Mouse (Mus musculus) hindbrain, embryonic 11.5 days (tissue): ENCODE measurements around the gene Raver2. TPM values are rescaled to one million over a fixed set of nuclear protein-coding genes. Genes with fewer than 3 reads are reported as not detected.

ENCODE experiments used
- ATAC-seq: fragments of 200-750 bp; cut with Nextera tagmentation; 2 replicates; pipeline ENCODE4 v1.8.0; 2017; ENCODE audit warnings: mild to moderate bottlenecking, moderate TSS enrichment, moderate library complexity; ENCODE audit not compliant: low FRiP score
- DNase-seq: peaks from one replicate; pipeline ENCODE4 v3.0.0-alpha.2; 2015; ENCODE audit warnings: low spot score
- H3K27ac ChIP-seq: fragments of 300-500 bp; sonication (generic); 2 replicates; pipeline ENCODE4 v1.5.1; 2014; ENCODE audit warnings: mild to moderate bottlenecking, low read depth, low read length
- H3K27me3 ChIP-seq: fragments of 300-500 bp; sonication (generic); 2 replicates; pipeline ENCODE4 v1.6.1; 2014; ENCODE audit warnings: mild to moderate bottlenecking, low read length, moderate library complexity, mixed read lengths; ENCODE audit not compliant: control insufficient read depth, insufficient read depth
- H3K36me3 ChIP-seq: fragments of 300-500 bp; sonication (generic); 2 replicates; pipeline ENCODE4 v1.6.1; 2014; ENCODE audit warnings: mild to moderate bottlenecking, low read length, moderate library complexity, mixed read lengths; ENCODE audit not compliant: control insufficient read depth, insufficient read depth
- H3K4me1 ChIP-seq: fragments of 300-500 bp; sonication (generic); replicated peaks from 2 replicates; pipeline ENCODE4 v1.6.1; 2014; ENCODE audit warnings: low read length, mixed read lengths; ENCODE audit not compliant: control insufficient read depth, insufficient read depth
- H3K4me2 ChIP-seq: fragments of 300-500 bp; sonication (generic); replicated peaks from 2 replicates; pipeline ENCODE4 v1.6.1; 2014; ENCODE audit warnings: mild to moderate bottlenecking, low read depth, low read length
- H3K4me3 ChIP-seq: fragments of 300-500 bp; sonication (generic); 2 replicates; pipeline ENCODE4 v1.5.1; 2014; ENCODE audit warnings: low read depth, low read length
- H3K9ac ChIP-seq: fragments of 300-500 bp; sonication (generic); 2 replicates; pipeline ENCODE4 v1.6.1; 2014; ENCODE audit warnings: low read depth, low read length
- H3K9me3 ChIP-seq: fragments of 300-500 bp; sonication (generic); 2 replicates; pipeline ENCODE4 v1.6.1; 2016; ENCODE audit warnings: low read length; ENCODE audit not compliant: control insufficient read depth
- WGBS: fragments of 180-500 bp; shearing (Covaris S2); extraction: QIAGEN DNeasy Blood & Tissue Kit; methylation state at CpG from one replicate; pipeline ENCODE4 v1.1.7; 2014; 5-methylcytosine and 5-hydroxymethylcytosine counted together
- polyA plus RNA-seq: library from polyadenylated mRNA; unstranded; fragments of >200 nt; fragmentation: Nextera tagmentation; extraction: Ambion mirVana; gene quantifications from 2 replicates; pipeline ENCODE4 v1.2.1, GENCODE M21; 2014

Raver2 gene
- polyA plus RNA-seq, 1 experiment from 2014 or later, result 11.2 TPM

GRCm38 (mm10) chr4:101044149-101044548 is 24.6 kb upstream of the Raver2 start:
- no peak for ATAC-seq
- no peak for DNase-seq
- H3K4me3 ChIP-seq, result no peak overlapping the region
- H3K27ac ChIP-seq, result no peak overlapping the region
- H3K4me1 ChIP-seq, result no peaks in the 10 kb centered on the region
- no peaks in the 10 kb centered on the region for H3K36me3 ChIP-seq
- H3K9me3 ChIP-seq, result no peaks in the 10 kb centered on the region
- no peak overlapping the region for H3K9ac ChIP-seq
- H3K4me2 ChIP-seq, result no peak overlapping the region
- no peaks in the 10 kb centered on the region for H3K27me3 ChIP-seq

DNA sequence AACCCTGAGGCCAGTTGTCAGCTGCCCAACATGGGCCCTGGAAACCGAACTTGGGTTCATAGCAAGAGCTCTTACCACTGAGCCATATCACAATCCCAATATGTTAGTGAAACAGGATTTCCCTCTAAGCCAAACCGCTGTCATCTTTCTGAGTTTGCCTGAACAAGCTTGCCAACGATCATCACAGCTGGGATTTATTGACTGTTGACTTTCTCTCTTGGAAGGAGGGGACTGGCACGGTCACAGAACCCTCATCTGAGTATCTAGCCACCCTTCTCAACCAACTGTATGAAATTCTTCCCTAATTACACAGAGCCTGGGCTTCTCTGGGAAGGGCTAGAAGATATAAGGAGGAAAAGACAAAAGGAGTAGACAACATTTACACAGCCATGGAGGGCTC is 22.2 kb upstream of the Raver2 start:
- no peak overlapping the region for H3K9ac ChIP-seq
- DNase-seq, result no peak
- H3K27ac ChIP-seq, result no peak overlapping the region
- H3K4me3 ChIP-seq, result no peak overlapping the region
- ATAC-seq, result no peak
- no peaks in the 10 kb centered on the region for H3K36me3 ChIP-seq
- no peaks in the 10 kb centered on the region for H3K4me1 ChIP-seq
- H3K27me3 ChIP-seq, result no peaks in the 10 kb centered on the region
- H3K9me3 ChIP-seq, result no peaks in the 10 kb centered on the region
- H3K4me2 ChIP-seq, result no peak overlapping the region
- 82% methylated on average over 4 of the region's 4 CpGs for WGBS

DNA sequence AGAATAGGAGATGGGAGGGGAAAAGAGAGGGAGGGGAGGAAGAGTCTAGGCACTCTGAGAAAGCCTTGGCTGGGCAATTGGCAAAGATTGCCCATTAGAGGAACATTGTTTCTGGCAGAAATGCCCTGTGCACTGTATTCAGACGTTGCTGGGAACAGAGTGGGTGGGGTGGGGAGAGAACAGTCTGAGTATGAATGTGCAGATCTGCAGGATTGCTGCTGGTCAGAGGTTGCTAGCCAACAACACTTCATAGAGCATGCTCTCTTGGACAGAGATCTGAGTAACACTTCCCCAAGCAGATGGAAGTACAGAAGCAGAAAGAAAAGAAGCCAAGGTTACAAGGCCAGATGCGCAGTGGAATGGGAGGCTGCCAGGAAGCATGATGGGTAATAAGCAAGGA is 6.6 kb upstream of the Raver2 start:
- H3K9me3 ChIP-seq, result no peaks in the 10 kb centered on the region
- no peaks in the 10 kb centered on the region for H3K36me3 ChIP-seq
- ATAC-seq (no peak), DNase-seq (no peak)
- 80% methylated on average over 2 of the region's 2 CpGs for WGBS
- no peak overlapping the region for H3K27ac ChIP-seq
- no peak overlapping the region for H3K4me3 ChIP-seq
- no peaks in the 10 kb centered on the region for H3K4me1 ChIP-seq
- no peak overlapping the region for H3K4me2 ChIP-seq
- H3K9ac ChIP-seq, result no peak overlapping the region
- no peaks in the 10 kb centered on the region for H3K27me3 ChIP-seq

DNA sequence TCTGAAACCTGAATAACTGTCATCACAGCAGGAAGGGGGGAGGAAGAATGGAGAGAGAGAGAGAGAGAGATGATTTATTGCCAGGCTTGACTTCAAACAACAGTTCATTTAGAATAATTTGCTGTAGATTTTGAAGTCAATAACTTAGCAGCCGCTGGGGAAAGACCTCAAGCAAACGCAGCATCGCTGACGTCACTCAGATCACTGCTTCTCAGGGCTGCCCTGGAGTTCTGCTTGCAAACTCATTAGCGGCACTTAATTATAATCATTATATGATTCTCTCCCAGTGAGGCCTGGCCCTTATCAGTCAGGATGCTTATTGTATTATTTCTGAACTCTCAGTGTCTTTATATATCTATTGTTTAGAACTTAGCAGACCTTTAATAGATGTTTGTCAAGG is 2.4 kb upstream of the Raver2 start:
- no peak overlapping the region for H3K4me2 ChIP-seq
- H3K27me3 ChIP-seq, result no peaks in the 10 kb centered on the region
- no peak overlapping the region for H3K27ac ChIP-seq
- H3K4me3 ChIP-seq, result no peak overlapping the region
- no peaks in the 10 kb centered on the region for H3K36me3 ChIP-seq
- no peaks in the 10 kb centered on the region; the same call in 1 of the 2 replicates for H3K4me1 ChIP-seq
- 61% methylated on average over 5 of the region's 5 CpGs for WGBS
- DNase-seq (no peak), ATAC-seq (no peak)
- no peak overlapping the region for H3K9ac ChIP-seq
- H3K9me3 ChIP-seq, result no peaks in the 10 kb centered on the region

GRCm38 (mm10) chr4:101069154-101069971 is 580 bp downstream of the Raver2 start:
- H3K27ac ChIP-seq, result no peak overlapping the region; the same call in 1 of the 2 replicates
- 1% methylated on average over 53 of the region's 55 CpGs for WGBS
- DNase-seq (peak; percentile 67), ATAC-seq (peak; percentile 78)
- no peaks in the 10 kb centered on the region for H3K27me3 ChIP-seq
- H3K36me3 ChIP-seq, result no peaks in the 10 kb centered on the region
- H3K4me2 ChIP-seq, result peak overlapping the region; percentile 84
- no peaks in the 10 kb centered on the region for H3K9me3 ChIP-seq
- peak overlapping the region; percentile 72 for H3K9ac ChIP-seq
- H3K4me1 ChIP-seq, result no peaks in the 10 kb centered on the region; the same call in 1 of the 2 replicates
- H3K4me3 ChIP-seq, result peak overlapping the region; percentile 88

GRCm38 (mm10) chr4:101071570-101071969 is 2.8 kb downstream of the Raver2 start:
- H3K9ac ChIP-seq, result no peak overlapping the region
- H3K4me2 ChIP-seq, result no peak overlapping the region
- no peaks in the 10 kb centered on the region for H3K9me3 ChIP-seq
- no peak overlapping the region for H3K4me3 ChIP-seq
- H3K27me3 ChIP-seq, result no peaks in the 10 kb centered on the region
- no peak for ATAC-seq
- no peaks in the 10 kb centered on the region for H3K36me3 ChIP-seq
- no peaks in the 10 kb centered on the region; the same call in 1 of the 2 replicates for H3K4me1 ChIP-seq
- no peak for DNase-seq
- 90% methylated on average over 4 of the region's 4 CpGs for WGBS
- no peak overlapping the region for H3K27ac ChIP-seq

DNA sequence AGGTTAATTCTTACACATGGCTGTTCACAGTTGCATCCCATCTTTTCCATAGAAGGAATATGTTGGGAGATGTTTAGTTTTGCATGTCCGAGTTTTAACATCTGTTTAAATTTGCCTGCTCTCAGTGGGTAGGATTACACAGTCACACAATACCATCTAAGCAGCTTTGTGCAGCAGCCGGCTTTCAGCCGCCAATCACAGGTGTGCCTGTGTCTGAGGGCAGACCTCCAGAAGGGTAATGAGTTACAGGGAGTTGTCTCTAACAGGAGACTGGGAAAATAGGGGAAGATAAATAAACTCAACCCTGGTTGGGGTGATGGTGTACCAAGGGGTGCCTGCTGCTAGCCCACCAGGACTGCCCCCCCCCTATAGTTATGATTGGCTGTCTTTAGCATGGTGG is 7.6 kb downstream of the Raver2 start:
- Histone ChIP-seq H3K9me3 (no peaks in the 10 kb centered on the region), H3K27me3 (no peaks in the 10 kb centered on the region), H3K4me2 (no peak overlapping the region), H3K4me3 (no peak overlapping the region), H3K4me1 (no peaks in the 10 kb centered on the region), H3K36me3 (no peaks in the 10 kb centered on the region), H3K27ac (no peak overlapping the region), H3K9ac (no peak overlapping the region)
- DNase-seq (no peak), ATAC-seq (no peak)
- WGBS, result 56% methylated on average over 3 of the region's 3 CpGs

GRCm38 (mm10) chr4:101080016-101080415 is 11.2 kb downstream of the Raver2 start:
- Histone ChIP-seq H3K27ac (no peak overlapping the region), H3K4me3 (no peak overlapping the region), H3K36me3 (no peaks in the 10 kb centered on the region), H3K9ac (no peak overlapping the region), H3K4me2 (no peak overlapping the region), H3K4me1 (no peaks in the 10 kb centered on the region), H3K9me3 (no peaks in the 10 kb centered on the region), H3K27me3 (no peaks in the 10 kb centered on the region)
- 78% methylated on average over 3 of the region's 3 CpGs for WGBS
- ATAC-seq, result no peak
- DNase-seq, result no peak

DNA sequence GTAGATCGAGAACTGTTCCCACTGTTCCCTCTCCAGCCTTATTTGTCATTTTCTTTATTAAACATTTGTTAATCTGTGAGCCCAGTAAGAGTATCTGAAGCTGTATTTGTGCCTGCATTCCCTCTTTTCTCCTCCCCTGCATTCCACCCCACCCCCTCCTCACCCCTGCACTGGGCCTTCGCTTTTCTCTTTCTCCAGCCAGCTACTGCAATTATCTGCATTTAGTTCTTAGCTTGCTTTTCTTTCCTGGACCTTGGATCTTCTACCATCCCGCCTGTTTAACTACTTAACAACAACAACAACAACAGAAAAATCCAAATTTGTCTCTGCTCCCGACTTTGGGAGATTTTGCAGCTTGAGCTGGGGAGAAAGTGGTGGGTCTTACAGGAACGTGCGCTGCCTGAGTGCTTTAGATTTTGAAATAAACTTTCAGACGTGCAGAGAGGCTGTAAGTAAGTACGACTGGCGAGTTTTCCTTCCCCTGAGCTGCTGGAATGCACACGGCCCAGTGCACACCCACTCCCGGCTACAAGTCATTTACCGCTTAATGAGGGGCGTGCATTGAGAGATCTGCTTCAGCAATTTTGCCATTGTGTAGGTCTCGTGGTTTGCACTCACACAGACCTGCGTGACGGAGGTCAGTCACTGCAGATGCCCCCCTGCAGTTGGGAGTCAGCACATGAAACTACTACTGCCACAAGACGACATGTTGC is 13.5 kb downstream of the Raver2 start:
- peak; percentile 29 for DNase-seq
- no peak overlapping the region for H3K9ac ChIP-seq
- no peak overlapping the region for H3K4me2 ChIP-seq
- H3K27me3 ChIP-seq, result no peaks in the 10 kb centered on the region
- H3K27ac ChIP-seq, result no peak overlapping the region
- H3K36me3 ChIP-seq, result no peaks in the 10 kb centered on the region
- no peaks in the 10 kb centered on the region for H3K4me1 ChIP-seq
- no peak overlapping the region for H3K4me3 ChIP-seq
- H3K9me3 ChIP-seq, result no peaks in the 10 kb centered on the region
- ATAC-seq, result peak; percentile 59
- WGBS, result 22% methylated on average over 17 of the region's 17 CpGs
